Mouse (Mus musculus): Measurements from ENCODE around the gene Camk2n1. TPM values are rescaled to one million over a fixed set of nuclear protein-coding genes. Genes with fewer than 3 reads are reported as not detected.

The Camk2n1 gene
- total RNA-seq, 2 experiments from 2014 or later, result 1,251 to 1,365 TPM

DNA sequence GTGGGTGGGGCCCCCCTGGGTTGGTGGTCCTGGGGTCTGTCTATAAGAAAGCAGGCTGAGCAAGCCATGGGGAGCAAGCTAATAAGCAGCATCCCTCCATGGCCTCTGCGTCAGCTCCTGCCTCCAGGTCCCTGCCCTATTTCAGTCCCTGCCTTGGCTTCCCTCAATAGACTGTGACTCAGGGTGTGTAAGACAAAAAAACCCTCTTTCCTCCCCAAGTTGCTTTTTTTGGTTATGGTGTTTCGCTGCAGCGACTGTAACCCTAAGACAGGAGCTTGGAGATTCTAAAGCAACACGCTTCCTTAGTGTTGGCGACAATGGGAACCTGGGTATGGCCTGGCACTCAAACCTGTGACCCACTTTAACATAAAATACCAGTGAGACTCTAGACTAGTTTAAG lies 7.4 kb downstream of the Camk2n1 start:
- intact Hi-C loops (cut with DNase I), result no loop called here
- peak in 1 of 2 experiments; percentile 71 for DNase-seq (ENCODE audit: low spot score in 2 of 2)

DNA sequence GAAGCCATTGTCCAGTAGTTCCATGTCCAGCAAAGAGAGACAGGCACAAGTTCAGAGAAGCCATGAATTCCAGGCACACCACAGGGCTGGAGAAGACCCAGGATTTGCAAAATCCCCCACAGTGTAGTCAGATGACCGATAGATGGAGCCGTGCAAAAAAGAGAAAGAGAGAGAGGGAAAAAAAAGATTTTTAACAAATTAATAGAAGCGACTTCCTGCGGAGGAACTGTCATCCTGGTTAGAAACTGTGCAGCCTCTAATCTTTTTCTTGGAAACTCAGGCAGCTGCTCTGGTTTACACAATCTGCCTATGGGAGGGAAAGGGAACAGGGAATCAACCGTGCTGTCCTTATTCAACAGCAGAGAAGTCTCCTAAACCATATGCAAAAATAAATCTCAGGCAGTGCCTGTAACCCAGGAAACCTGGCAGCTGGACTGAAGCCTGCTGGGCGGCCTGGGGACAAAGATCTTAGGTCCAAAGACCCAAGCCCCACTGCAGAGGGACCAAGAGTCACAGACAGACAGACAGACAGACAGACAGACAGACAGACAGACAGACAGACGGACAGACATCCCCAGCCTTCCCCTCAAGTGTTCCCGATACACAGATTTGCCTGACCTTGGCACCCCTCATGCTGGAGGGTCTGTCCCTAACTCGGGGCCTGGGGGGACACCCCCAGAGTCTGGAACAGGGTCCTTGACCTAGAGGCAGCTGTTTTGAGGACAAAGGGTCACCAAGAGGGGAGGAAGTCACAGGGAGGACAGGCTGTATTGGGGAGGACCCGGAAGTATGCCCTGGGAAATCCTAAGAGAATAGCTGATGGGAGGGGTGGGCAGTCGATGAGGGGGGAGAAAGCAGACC lies 9.1 kb downstream of the Camk2n1 start:
- intact Hi-C loops (cut with DNase I), result loop anchor here (1.0 to 2.0 kb wide), 2 partner anchors 41 to 86 kb away; no protein-coding TSS in a partner anchor
- DNase-seq (ENCODE audit: low spot score in 2 of 2), result peak; percentile 68 to 90

DNA sequence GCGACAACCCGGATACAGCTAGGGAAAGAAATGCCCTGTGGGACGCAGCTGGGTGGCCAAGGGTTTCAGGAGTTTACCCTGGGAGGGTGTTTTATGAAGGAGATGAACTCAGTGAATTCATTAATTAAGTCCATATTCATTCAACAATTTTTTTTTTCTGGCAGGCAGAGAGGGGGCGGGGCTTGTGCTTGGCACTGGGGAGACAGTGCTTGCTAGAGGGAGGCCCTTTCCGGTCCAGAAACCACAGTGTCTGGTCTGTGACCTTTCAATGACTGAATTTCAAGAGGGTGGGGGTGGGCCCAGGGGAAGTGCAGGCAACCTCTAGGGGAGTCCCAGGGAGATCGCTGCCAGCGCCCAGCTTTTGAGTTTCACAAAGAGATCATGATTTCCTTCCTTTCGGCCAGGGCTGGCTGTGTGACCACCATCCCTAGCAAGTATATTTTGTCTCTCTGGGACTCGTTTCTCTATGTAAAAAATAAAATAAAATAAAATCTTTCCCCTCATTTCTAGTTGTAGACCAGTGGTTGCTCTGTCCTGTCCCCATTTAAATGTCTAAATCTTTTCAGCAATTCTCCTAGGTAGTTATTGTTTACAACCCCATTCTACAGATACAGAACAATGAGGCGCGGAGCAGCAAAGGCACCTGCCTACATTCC lies 9.8 kb downstream of the Camk2n1 start:
- intact Hi-C loops (cut with DNase I), result loop anchor here (1.0 to 2.0 kb wide), 2 partner anchors 40 to 85 kb away; no protein-coding TSS in a partner anchor
- DNase-seq (ENCODE audit: low spot score in 2 of 2), result peak; percentile 60 to 77

DNA sequence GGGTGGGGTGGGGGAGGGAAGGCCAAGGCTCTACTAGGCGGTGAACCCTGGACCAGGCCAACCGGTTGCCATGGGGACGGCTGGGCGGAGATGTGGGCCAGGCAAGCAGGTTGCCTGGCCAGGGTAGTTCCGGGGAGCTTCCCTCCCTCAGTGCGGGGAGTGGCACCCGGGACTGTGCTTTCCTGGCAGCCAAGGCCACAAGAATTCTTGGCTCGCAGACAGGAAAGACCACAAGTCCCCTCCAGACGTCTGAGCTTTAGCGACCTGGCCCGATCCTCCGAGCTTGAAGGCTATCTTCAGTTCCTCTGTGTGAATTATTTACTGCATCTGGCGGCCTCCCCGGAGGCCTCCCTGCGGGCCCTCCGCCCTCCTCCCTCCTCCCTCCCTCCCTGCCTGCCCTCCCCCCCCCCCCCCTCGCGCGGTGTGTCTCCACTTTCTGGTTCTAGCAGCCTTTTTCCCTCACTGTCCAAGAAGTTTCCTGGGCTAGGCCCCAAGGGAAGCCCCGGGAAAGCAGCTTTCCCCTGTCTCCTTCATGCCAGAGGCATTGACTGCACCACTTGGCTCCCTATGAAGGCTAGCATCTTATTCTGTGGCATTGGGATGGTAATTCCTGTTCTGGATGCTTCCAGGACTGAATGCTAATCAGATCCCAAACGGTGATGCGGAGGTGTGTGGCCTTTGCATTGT lies 10.7 kb downstream of the Camk2n1 start:
- intact Hi-C loops (cut with DNase I), result no loop called here
- DNase-seq (ENCODE audit: low spot score in 2 of 2), result no peak

DNA sequence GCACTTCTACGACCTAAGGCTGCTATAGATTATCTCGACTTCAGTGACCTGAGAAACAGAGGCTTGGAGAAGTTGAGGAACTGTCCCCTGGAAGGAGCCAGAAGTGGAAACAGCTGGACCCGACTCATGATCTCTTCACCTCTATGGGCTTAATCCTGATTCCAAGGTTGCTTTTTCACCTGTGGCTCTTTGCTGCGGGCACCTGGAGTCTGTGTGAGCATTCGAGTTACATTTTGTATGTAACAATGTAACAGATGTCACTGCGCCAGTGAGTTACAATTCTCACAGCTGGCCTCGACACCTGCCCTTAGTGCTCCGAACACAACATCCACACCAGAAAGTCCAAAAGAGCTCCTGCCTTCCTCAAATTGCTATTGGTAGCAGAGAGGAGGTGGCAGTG lies 11.3 kb downstream of the Camk2n1 start:
- intact Hi-C loops (cut with DNase I), result no loop called here
- DNase-seq (ENCODE audit: low spot score in 2 of 2), result no peak

DNA sequence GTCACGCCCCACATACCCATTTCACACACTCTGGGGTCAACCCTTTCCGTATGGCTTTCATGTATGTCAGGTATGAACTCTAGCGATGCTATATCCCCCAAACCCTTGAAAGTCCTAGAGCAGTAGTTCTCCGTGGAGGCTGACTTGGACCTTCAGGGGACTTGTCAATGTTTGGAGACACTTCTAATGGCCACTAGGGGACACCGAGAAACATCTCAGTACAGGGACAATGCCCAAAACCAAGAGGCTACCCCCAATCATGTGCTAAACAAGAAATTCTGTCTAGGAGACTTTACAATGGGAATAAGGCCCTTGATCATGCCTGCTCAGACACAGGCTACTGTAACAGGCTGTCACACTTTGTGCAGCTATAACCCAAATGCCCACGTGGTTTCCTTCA lies 12.6 kb downstream of the Camk2n1 start:
- DNase-seq (ENCODE audit: low spot score in 2 of 2), result no peak
- intact Hi-C loops (cut with DNase I), result no loop called here

DNA sequence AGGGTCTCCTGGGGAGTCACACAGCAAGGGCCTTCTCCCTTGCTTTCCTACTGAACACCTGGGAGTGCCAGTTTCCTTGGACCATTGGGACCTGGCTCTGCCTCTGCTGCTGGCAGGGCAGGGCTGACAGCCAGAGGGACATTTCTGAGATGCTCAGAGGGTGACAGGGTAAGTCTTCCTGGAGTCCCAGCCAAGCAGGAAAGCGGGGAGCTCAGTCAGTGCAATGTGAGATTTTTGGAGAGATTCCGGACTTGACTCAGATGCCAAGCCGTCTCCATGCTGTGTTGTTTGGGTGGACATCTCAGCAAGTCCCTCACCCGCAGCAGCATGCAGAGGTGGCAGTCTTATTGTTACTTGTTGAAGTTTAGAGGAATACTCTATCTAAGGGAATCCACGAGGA lies 13.3 kb downstream of the Camk2n1 start:
- no peak for DNase-seq (ENCODE audit: low spot score in 2 of 2)
- intact Hi-C loops (cut with DNase I), result no loop called here

DNA sequence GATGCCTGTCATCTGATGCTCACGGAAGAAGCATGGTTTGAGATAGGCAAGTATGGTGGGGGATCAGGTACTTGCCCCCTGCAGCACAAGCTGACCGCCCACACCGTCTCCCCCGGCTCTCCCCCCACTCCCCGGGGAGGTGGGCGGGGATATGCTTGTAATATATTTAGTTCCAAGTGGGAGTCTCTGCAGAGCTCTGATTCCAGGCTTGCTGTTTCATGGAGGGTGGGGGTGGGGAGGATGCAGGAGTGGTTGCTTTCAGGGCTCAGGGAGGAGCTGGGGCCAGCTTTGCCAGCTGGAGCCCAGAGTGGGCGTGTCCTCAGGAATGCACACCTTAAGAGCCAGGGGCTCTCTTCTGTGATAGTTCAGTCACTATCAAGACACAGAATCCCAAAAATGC lies 15.0 kb downstream of the Camk2n1 start:
- intact Hi-C loops (cut with DNase I), result no loop called here
- peak in 1 of 2 experiments; percentile 45 for DNase-seq (ENCODE audit: low spot score in 2 of 2)

DNA sequence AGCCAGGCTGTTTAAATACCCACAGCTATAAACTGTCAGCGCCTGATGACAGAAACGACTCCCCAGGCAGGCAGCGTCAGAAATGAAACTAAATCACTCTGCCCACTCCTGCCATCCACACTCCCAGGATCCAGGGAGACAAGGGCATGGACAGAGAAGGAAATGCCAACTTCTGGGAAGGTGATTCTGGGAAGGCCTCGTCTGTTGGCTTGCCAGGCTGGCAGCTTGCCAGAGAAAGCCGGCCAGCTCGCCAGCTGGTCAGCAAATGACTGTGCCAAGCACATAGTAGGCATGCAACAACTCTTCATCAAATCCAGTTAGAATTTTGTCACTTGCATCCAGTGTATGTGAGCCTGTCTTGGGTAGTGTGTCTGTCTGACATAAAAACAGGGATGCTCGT lies 17.1 kb downstream of the Camk2n1 start:
- no peak for DNase-seq (ENCODE audit: low spot score in 2 of 2)
- intact Hi-C loops (cut with DNase I), result no loop called here

DNA sequence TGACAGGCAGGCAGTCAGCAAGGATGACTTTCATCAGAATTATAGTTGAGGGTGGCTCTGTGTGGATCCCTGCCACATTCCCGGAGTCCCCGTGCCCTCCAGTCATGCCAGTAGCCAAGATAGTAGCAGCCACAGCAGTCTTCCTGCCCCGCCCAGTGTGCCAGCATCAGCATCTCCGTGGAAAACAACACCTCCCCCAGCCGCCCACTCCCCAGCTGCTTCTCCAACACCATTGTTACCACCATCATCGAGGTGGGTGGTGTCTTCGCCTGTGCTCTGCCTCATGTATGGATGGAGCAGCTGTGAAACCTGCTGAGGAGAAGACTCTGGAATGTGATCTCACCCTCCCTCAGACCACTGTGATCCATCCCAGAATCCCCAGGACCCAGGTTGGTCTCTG lies 25.5 kb downstream of the Camk2n1 start:
- intact Hi-C loops (cut with DNase I), result no loop called here
- peak; percentile 78 to 96 for DNase-seq (ENCODE audit: low spot score in 2 of 2)

DNA sequence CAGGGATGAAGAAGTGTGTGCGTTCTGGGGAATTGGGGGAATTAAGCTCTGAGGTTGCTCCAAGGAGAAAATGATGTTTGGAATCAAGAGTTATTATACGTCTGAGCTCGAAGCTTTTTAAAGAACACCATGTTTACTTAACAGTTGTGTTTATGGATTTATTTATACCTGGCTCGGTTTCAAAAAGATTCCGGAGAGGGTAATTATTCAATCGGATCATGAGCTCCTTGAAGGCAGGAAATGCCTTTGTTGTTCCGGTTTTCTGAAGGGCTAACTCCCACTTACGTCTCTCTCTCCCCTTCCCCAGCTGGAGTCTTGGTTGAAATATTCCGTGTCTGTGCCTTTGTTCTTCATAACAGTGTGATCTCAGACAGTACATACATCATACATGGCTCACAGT lies 26.8 kb downstream of the Camk2n1 start:
- intact Hi-C loops (cut with DNase I), result no loop called here
- no peak for DNase-seq (ENCODE audit: low spot score in 2 of 2)

DNA sequence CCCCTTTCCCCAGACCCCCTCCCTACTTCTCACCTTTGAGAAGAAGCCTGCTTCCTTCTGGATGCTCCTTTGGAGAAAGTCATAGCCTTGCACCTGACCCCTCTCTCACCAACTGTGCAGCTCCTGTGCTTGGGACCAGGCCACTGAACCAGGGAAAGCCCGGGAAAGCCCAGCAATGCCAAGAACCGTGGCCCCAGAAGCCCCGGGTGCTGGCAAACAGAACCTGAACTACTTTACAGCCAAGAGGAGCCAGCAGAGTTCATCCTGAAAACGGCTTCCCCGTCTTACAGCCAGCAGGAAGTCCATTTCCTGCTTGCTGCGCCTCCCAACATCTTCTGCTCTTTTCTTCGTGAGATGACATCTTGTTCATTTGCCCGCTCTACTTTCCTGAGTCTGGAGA lies 28.6 kb downstream of the Camk2n1 start:
- no peak for DNase-seq (ENCODE audit: low spot score in 2 of 2)
- intact Hi-C loops (cut with DNase I), result no loop called here

DNA sequence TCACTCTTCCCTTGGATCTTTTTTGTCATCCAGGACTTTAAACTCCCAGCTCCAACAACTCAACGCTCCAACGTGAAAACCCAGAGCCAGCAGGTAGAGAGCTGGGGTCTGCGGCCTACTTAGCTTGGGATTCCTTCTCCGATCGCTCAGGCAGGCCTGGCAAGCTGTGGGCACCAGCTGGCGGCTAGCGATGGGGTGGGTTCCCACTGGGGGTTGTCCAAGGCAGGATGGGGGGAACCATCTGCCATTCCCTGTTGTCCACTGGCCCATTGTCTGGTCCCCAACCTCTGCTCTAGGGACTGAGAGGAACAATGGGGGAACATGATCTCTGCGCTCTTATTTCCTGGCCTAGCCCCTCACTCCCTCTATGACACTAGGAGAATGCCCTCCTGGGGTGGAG lies 34.1 kb downstream of the Camk2n1 start:
- intact Hi-C loops (cut with DNase I), result no loop called here
- DNase-seq (ENCODE audit: low spot score in 2 of 2), result no peak

DNA sequence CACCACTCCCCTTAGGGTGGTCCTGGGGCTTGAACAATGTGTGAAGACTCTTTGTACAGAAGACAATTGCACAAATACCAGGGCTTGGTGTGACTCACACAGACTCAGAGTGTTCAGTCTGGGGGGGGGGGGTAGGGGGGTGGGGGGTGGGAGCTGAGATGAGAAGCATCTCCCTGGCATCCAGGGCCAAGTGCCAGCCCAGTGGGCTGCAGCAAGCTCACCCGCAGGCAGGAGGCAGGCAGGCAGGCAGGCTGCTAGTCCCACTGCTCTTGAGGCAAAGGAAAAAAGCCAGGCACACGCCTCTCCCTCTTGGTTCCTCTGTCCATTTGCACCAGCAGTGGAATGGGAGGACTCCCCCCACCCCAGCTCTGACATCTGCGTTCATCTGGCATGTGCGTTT lies 37.0 kb downstream of the Camk2n1 start:
- no peak for DNase-seq (ENCODE audit: low spot score in 2 of 2)
- intact Hi-C loops (cut with DNase I), result no loop called here

DNA sequence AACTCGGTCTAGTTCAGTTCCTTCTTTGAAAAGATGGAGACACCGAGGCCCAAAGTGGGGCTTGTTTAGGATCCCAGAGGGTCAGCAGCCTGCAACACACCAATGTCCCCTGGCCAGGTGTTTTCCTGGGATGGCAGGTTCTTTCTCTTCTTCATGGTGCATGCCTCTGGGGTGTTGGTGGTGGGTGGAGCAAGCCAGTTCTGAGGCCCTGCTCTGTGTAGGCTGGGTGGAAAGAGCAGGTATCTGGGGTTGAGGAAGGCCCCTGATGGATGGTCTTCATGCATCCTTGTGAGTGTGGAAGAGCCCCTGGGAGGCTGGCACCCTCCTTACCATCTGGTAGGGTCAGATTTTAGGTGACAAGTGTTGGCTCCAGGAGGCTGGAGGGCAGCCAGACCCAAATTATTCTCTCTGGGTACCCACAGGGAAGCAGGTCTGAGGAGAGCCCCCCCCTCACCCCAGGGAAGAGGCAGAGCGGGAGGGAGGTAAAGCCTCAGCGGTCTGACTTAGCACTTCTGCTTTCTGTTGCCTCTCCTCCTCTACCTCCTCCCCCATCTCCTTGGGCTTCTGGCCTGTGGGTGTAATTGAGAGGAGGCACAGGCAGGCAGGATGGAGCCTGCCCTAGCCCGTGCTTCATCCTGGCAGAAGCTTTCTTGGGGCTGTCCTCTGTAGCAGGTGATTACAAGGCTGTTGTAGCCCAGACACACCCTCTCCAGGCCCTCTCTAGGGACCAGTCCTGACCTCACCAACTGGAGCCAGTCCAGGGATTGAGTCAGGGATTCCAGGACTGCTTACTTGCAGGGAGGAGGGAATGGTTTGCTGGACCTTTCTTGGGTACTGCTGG lies 39.3 kb downstream of the Camk2n1 start:
- intact Hi-C loops (cut with DNase I), result no loop called here

DNA sequence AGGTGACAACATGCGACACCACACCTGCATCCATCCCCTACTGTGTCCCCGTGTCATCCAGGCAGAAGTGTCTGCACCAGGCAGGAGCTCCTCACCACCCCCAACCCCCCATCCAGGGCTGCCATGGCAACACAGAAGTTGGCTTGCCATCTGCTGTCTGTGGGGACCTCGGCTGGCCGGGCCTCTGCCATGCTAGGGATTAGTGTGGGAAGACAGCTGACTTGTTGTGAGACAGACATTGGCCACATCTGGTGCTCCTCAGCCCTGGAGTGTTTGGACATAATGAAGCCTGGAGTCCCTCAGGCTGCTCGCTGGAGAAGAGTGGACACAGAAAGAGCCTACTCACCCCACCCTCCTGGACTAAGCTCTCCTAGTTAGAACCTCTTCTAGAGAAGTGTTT lies 40.8 kb downstream of the Camk2n1 start:
- intact Hi-C loops (cut with DNase I), result no loop called here
- DNase-seq (ENCODE audit: low spot score in 2 of 2), result peak in 1 of 2 experiments; percentile 66

More for the DNA sequence above, 39.3 kb downstream of the Camk2n1 start:
- DNase-seq (ENCODE audit: low spot score in 2 of 2), result peak in 1 of 2 experiments; percentile 75

DNA sequence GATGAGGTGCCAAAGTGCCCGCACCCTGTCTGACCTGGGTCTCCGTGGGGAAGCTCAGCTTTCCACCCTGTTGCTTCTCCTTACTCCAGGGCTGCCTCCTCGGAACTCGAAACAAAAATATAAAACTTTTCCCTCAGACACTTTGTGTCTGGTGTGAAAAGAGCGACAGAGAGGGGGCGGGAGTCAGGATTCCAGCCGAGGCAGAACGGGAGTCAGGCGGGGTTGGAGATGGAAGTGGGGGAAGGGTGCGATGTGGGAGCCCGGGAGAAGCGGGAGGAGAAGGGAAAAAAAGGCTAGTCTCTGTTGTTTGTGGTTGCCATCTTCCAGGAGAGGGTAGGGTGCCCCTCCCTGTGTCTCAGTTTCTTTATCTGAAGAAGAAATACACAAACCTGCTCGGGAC lies 41.7 kb downstream of the Camk2n1 start:
- peak in 1 of 2 experiments; percentile 77 for DNase-seq (ENCODE audit: low spot score in 2 of 2)
- intact Hi-C loops (cut with DNase I), result no loop called here

DNA sequence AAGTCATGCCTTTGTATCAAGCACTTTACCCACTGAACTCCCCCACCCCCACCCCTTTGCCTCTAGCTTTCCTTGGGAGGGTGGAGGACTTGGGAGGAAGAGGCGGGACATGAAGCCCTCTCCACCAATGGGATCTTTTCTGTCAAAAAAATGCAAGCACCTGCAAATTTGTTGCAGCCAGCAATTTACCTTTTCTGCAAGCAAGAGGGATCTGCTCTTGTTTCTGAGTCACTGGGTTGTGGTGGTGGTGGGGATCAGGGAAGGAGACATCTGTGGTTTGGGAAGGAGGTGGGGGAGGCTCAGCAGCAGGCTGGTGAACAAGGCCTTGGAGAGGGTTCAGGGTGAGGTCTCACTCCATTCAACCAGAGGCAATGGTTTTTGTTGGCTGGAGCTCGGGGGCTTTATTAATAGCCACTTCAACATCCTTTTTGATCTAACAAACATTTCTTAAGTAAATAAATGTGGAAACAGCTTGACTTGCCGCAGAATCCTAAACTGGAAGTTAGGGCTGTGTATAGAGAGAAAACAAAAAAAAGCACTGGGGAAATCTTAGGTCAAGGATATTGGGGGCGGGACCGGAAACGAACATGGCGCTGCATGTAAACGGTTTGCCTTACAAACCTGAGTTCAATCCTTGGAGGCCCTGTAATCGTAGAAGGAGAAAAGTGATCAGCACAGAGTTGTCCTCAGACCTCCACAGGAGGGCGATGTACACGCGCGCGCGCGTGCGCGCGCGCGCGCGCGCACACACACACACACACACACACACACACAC lies 42.8 kb downstream of the Camk2n1 start:
- intact Hi-C loops (cut with DNase I), result no loop called here
- peak in 1 of 2 experiments; percentile 54 for DNase-seq (ENCODE audit: low spot score in 2 of 2)
